Mouse (Mus musculus) hindbrain, postnatal 0 days (tissue): ENCODE measurements around the gene Gm37240. TPM values are rescaled to one million over a fixed set of nuclear protein-coding genes. Genes with fewer than 3 reads are reported as not detected.

Source experiments
- ATAC-seq: fragments of 200-750 bp; cut with Nextera tagmentation; 2 replicates; pipeline ENCODE4 v1.8.0; 2017; ENCODE audit warnings: mild to moderate bottlenecking, moderate TSS enrichment, moderate library complexity
- DNase-seq: peaks from one replicate; pipeline ENCODE4 v3.0.0-alpha.2; 2015; ENCODE audit warnings: low spot score
- H3K27ac ChIP-seq: fragments of 300-500 bp; sonication (generic); 2 replicates; pipeline ENCODE4 v1.5.1; 2014; ENCODE audit warnings: mild to moderate bottlenecking
- H3K27me3 ChIP-seq: fragments of 300-500 bp; sonication (generic); 2 replicates; pipeline ENCODE4 v1.6.1; 2014; ENCODE audit warnings: low read length, mixed read lengths; ENCODE audit not compliant: insufficient read depth
- H3K36me3 ChIP-seq: fragments of 300-500 bp; sonication (generic); 2 replicates; pipeline ENCODE4 v1.6.1; 2014; ENCODE audit warnings: low read length, mixed read lengths; ENCODE audit not compliant: insufficient read depth
- H3K4me1 ChIP-seq: fragments of 300-500 bp; sonication (generic); 2 replicates; pipeline ENCODE4 v1.6.1; 2014; ENCODE audit warnings: antibody characterized with exemption, low read length, mixed read lengths; ENCODE audit not compliant: insufficient read depth
- H3K4me2 ChIP-seq: fragments of 300-500 bp; sonication (generic); 2 replicates; pipeline ENCODE4 v1.6.1; 2014; ENCODE audit warnings: low read depth, mild to moderate bottlenecking, low read length, moderate library complexity, mixed read lengths
- H3K4me3 ChIP-seq: fragments of 300-500 bp; sonication (generic); 2 replicates; pipeline ENCODE4 v1.5.1; 2014; ENCODE audit warnings: low read length
- H3K9ac ChIP-seq: fragments of 300-500 bp; sonication (generic); replicated peaks from 2 replicates; pipeline ENCODE4 v1.6.1; 2014; ENCODE audit warnings: mild to moderate bottlenecking, low read length, moderate library complexity, mixed read lengths
- H3K9me3 ChIP-seq: fragments of 300-500 bp; sonication (generic); 2 replicates; pipeline ENCODE4 v1.6.1; 2016; ENCODE audit warnings: low read length, mixed read lengths
- CTCF ChIP-seq: IDR thresholded peaks from 2 replicates; pipeline ENCODE4 v1.5.1; 2016; ENCODE audit warnings: antibody characterized with exemption, control low read depth, low read depth
- WGBS: fragments of 180-500 bp; shearing (Covaris S2); extraction: QIAGEN DNeasy Blood & Tissue Kit; methylation state at CpG from one replicate; pipeline ENCODE4 v1.1.7; 2014; 5-methylcytosine and 5-hydroxymethylcytosine counted together
- polyA plus RNA-seq: library from polyadenylated mRNA; unstranded; fragments of >200 nt; fragmentation: Nextera tagmentation; extraction: Ambion mirVana; gene quantifications from 2 replicates; pipeline ENCODE4 v1.2.1, GENCODE M21; 2015
- total RNA-seq: library from RNA; depleted of rRNA; stranded (reverse); fragments of >200 nt; gene quantifications from 2 replicates; pipeline ENCODE4 v1.2.3, GENCODE M21; 2014

The Gm37240 gene
- total and polyA plus RNA-seq, 2 experiments from 2014 or later, result 1.5 TPM; not detected in 1

GRCm38 (mm10) chr3:85880068-85880467, 7.2 kb downstream of the Gm37240 start:
- H3K27ac ChIP-seq, result no peak overlapping the region
- no peak for DNase-seq
- H3K4me3 ChIP-seq, result no peak overlapping the region
- no peaks in the 10 kb centered on the region for H3K27me3 ChIP-seq
- 93% methylated on average over 8 of the region's 8 CpGs for WGBS
- H3K4me1 ChIP-seq, result no peaks in the 10 kb centered on the region
- no peak for ATAC-seq
- TF ChIP-seq CTCF, result no peak
- H3K9ac ChIP-seq, result no peak overlapping the region
- no peaks in the 10 kb centered on the region for H3K9me3 ChIP-seq
- no peaks in the 10 kb centered on the region for H3K36me3 ChIP-seq
- H3K4me2 ChIP-seq, result no peak overlapping the region

- TF ChIP-seq CTCF, result no peak
- Histone ChIP-seq H3K4me3 (no peak overlapping the region), H3K27ac (no peak overlapping the region), H3K36me3 (no peaks in the 10 kb centered on the region), H3K27me3 (no peaks in the 10 kb centered on the region), H3K9ac (no peak overlapping the region), H3K4me2 (no peak overlapping the region), H3K4me1 (no peaks in the 10 kb centered on the region), H3K9me3 (no peaks in the 10 kb centered on the region)
- 76% methylated on average over 5 of the region's 5 CpGs for WGBS
- ATAC-seq (no peak), DNase-seq (no peak)
These were observed 8.4 kb downstream of the Gm37240 start for GRCm38 (mm10) chr3:85878911-85879310.

GRCm38 (mm10) chr3:85863996-85864395, 23.3 kb downstream of the Gm37240 start:
- Histone ChIP-seq H3K4me3 (no peak overlapping the region), H3K27ac (no peak overlapping the region), H3K36me3 (no peaks in the 10 kb centered on the region), H3K9ac (no peak overlapping the region), H3K4me2 (no peak overlapping the region), H3K27me3 (no peaks in the 10 kb centered on the region), H3K9me3 (no peaks in the 10 kb centered on the region), H3K4me1 (no peaks in the 10 kb centered on the region)
- no peak for DNase-seq
- WGBS, result 21% methylated on average over 3 of the region's 3 CpGs
- no peak for ATAC-seq
- no peak for TF ChIP-seq CTCF

- no peaks in the 10 kb centered on the region for H3K36me3 ChIP-seq
- H3K9ac ChIP-seq, result no peak overlapping the region
- TF ChIP-seq CTCF, result no peak
- no peak for DNase-seq
- no peak overlapping the region for H3K27ac ChIP-seq
- no peaks in the 10 kb centered on the region for H3K9me3 ChIP-seq
- no peak overlapping the region for H3K4me2 ChIP-seq
- H3K4me3 ChIP-seq, result no peak overlapping the region
- H3K27me3 ChIP-seq, result no peaks in the 10 kb centered on the region
- H3K4me1 ChIP-seq, result no peaks in the 10 kb centered on the region
- WGBS, result 86% methylated on average over 2 of the region's 2 CpGs
- no peak for ATAC-seq
These were observed 24.4 kb downstream of the Gm37240 start for GRCm38 (mm10) chr3:85862886-85863285.

GRCm38 (mm10) chr3:85860996-85861395, 26.3 kb downstream of the Gm37240 start:
- no peaks in the 10 kb centered on the region for H3K27me3 ChIP-seq
- no peaks in the 10 kb centered on the region for H3K36me3 ChIP-seq
- H3K9ac ChIP-seq, result no peak overlapping the region
- H3K4me1 ChIP-seq, result no peaks in the 10 kb centered on the region
- 87% methylated on average over 5 of the region's 5 CpGs for WGBS
- H3K9me3 ChIP-seq, result no peaks in the 10 kb centered on the region
- no peak overlapping the region for H3K4me2 ChIP-seq
- TF ChIP-seq CTCF, result no peak
- H3K27ac ChIP-seq, result no peak overlapping the region
- no peak overlapping the region for H3K4me3 ChIP-seq
- DNase-seq (no peak), ATAC-seq (no peak)

- Histone ChIP-seq H3K9me3 (no peaks in the 10 kb centered on the region), H3K4me1 (no peaks in the 10 kb centered on the region), H3K4me2 (no peak overlapping the region), H3K36me3 (no peaks in the 10 kb centered on the region), H3K4me3 (no peak overlapping the region), H3K27me3 (no peaks in the 10 kb centered on the region), H3K27ac (no peak overlapping the region), H3K9ac (no peak overlapping the region)
- ATAC-seq (no peak), DNase-seq (no peak)
- no peak for TF ChIP-seq CTCF
- WGBS, result 49% methylated on average over 6 of the region's 6 CpGs
These were observed 28.0 kb downstream of the Gm37240 start for GRCm38 (mm10) chr3:85859311-85859710.

- Histone ChIP-seq H3K4me1 (no peaks in the 10 kb centered on the region), H3K36me3 (no peaks in the 10 kb centered on the region), H3K9ac (no peak overlapping the region), H3K27me3 (no peaks in the 10 kb centered on the region), H3K27ac (no peak overlapping the region), H3K9me3 (no peaks in the 10 kb centered on the region), H3K4me3 (no peak overlapping the region), H3K4me2 (no peak overlapping the region)
- WGBS, result 71% methylated on average over 11 of the region's 11 CpGs
- no peak for TF ChIP-seq CTCF
- DNase-seq (no peak), ATAC-seq (no peak)
These were observed 28.9 kb downstream of the Gm37240 start for GRCm38 (mm10) chr3:85858140-85859135.
